Mouse (Mus musculus) liver, adult 2 months (tissue): ENCODE data around the gene Csf3. TPM values are rescaled to one million over a fixed set of nuclear protein-coding genes. Genes with fewer than 3 reads are reported as not detected.

ENCODE experiments used
- DNase-seq: peaks from one replicate; pipeline ENCODE4 v3.0.0-alpha.2; 2011; ENCODE audit warnings: low read depth, low spot score; ENCODE audit errors: extremely low read depth
- H3K27ac ChIP-seq: fragments of 200-500 bp; replicated peaks from 2 replicates; pipeline ENCODE4 v1.5.1; 2012; ENCODE audit warnings: low read depth, mild to moderate bottlenecking, control low read depth, inconsistent platforms, low read length; ENCODE audit not compliant: insufficient read depth
- H3K27me3 ChIP-seq: fragments of 200-500 bp; 2 replicates; pipeline ENCODE4 v1.6.1; 2012; ENCODE audit warnings: mild to moderate bottlenecking, moderate library complexity, low read length, inconsistent platforms; ENCODE audit not compliant: control insufficient read depth, insufficient read depth
- H3K36me3 ChIP-seq: fragments of 200-500 bp; 2 replicates; pipeline ENCODE4 v1.6.1; 2012; ENCODE audit warnings: low read length, inconsistent platforms; ENCODE audit not compliant: control insufficient read depth, insufficient read depth
- H3K4me1 ChIP-seq: fragments of 200-500 bp; 2 replicates; pipeline ENCODE4 v1.6.1; 2011; ENCODE audit warnings: low read length; ENCODE audit not compliant: control insufficient read depth, insufficient read depth
- H3K4me3 ChIP-seq: fragments of 200-500 bp; 2 replicates; pipeline ENCODE4 v1.5.1; 2011; ENCODE audit warnings: low read depth, mild to moderate bottlenecking, control low read depth, low read length, moderate library complexity; ENCODE audit not compliant: insufficient read depth
- H3K79me2 ChIP-seq: fragments of 200-500 bp; 2 replicates; pipeline ENCODE4 v1.6.1; 2012; ENCODE audit warnings: inconsistent platforms, mild to moderate bottlenecking, low read length, moderate library complexity; ENCODE audit not compliant: control insufficient read depth, insufficient read depth
- H3K9ac ChIP-seq: fragments of 200-500 bp; 2 replicates; pipeline ENCODE4 v1.6.1; 2012; ENCODE audit warnings: low read depth, mild to moderate bottlenecking, control low read depth, inconsistent platforms, low read length
- CTCF ChIP-seq: fragments of 200-500 bp; IDR thresholded peaks from 2 replicates; pipeline ENCODE4 v1.5.1; 2011; ENCODE audit warnings: low read depth, low read length, control low read depth
- POLR2A ChIP-seq: fragments of 200-500 bp; IDR thresholded peaks from 2 replicates; pipeline ENCODE4 v1.6.1; 2011; ENCODE audit warnings: low read length, control low read depth; ENCODE audit not compliant: insufficient read depth; ENCODE audit errors: extremely low read depth
- WGBS: fragments of 180-500 bp; shearing (Covaris S2); methylation state at CpG from one replicate; pipeline ENCODE4 v1.1.7; 2018; 5-methylcytosine and 5-hydroxymethylcytosine counted together
- polyA plus RNA-seq: library from polyadenylated mRNA; depleted of rRNA; stranded (reverse); fragments of >200 nt; gene quantifications from 2 replicates; pipeline ENCODE4 v1.2.3, GENCODE M21; 2012
- total RNA-seq: library from RNA; depleted of rRNA; stranded (reverse); fragments of >200 nt; gene quantifications from 2 replicates; pipeline ENCODE4 v1.2.3, GENCODE M21; 2014

The Csf3 gene
- total and polyA plus RNA-seq, 2 experiments: 0.07 TPM; not detected in 1

GRCm38 (mm10) chr11:98681186-98681585 is 19.9 kb upstream of the Csf3 start:
- Histone ChIP-seq H3K79me2 (peaks cover 9% of the 10 kb centered on the region; the same call in 1 of the 2 replicates), H3K9ac (no peak overlapping the region), H3K27ac (no peak overlapping the region), H3K36me3 (peaks cover 3% of the 10 kb centered on the region; the same call in 1 of the 2 replicates), H3K4me1 (peaks cover 5% of the 10 kb centered on the region), H3K27me3 (no peaks in the 10 kb centered on the region), H3K4me3 (no peak overlapping the region)
- TF ChIP-seq CTCF (no peak), POLR2A (no peak)
- DNase-seq: no peak
- WGBS: 78% methylated on average over 4 of the region's 4 CpGs

DNA sequence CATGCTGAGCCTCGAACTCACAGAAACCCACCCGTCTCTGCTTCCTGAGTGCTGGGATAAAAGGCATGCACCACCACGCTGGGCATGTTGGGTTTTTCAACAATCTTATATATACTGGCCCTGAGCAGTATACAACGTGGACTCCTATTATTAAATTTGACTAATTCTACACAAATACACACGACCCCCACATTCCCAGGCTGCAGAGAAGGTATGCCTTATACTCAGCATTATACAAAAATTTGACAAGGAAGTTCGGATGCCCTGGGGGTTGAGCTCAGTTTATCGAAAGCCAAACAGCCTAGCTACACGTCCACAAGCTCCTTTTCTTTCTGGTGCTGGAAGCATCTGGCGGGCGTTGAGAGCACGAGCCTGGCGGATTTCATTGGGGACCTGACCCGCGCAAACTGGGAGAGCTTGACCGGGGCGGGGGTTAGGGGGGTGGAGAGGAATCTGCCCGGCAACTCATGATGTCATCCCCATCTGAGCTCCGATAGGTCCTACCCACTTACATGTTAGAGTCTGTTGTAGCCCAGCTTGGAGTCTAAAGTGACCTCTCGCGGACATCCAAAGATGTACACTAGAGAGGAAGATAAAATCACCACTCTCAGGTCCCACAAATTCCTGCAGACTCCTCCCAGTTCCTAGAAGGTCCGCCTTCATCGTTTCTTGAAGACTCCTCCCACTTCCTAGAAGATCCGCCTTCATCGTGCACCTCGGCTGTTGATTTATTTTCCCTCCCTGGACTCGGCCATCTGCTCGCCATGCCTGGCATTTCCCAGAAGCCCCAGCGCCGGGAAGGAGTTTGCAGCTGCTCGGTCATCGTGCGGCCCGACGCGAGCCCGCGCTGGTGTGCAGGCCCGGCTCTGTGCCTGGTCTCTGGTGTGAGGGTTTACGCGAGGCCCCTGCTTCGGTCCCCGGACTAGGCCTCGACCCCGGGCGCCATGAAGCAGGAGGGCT is 19.0 kb upstream of the Csf3 start, which contains the start of gene Psmd3:
Gene Psmd3 (plus strand): TSS at position 769 of the 960 bp plus-strand sequence.
- Histone ChIP-seq H3K27ac (peak within 1 kb of the TSS; percentile 56), H3K9ac (peak within 1 kb of the TSS; percentile 82), H3K4me1 (peaks cover 5% of the 10 kb centered on the region), H3K4me3 (peak within 1 kb of the TSS; percentile 79), H3K36me3 (peaks cover 10% of the 10 kb centered on the region; the same call in 1 of the 2 replicates), H3K79me2 (peaks cover 9% of the 10 kb centered on the region; the same call in 1 of the 2 replicates), H3K27me3 (no peaks in the 10 kb centered on the region)
- TF ChIP-seq POLR2A: peak; percentile 83
- TF ChIP-seq CTCF: no peak
- peak; percentile 93 for DNase-seq
- 4% methylated on average over 45 of the region's 45 CpGs for WGBS

DNA sequence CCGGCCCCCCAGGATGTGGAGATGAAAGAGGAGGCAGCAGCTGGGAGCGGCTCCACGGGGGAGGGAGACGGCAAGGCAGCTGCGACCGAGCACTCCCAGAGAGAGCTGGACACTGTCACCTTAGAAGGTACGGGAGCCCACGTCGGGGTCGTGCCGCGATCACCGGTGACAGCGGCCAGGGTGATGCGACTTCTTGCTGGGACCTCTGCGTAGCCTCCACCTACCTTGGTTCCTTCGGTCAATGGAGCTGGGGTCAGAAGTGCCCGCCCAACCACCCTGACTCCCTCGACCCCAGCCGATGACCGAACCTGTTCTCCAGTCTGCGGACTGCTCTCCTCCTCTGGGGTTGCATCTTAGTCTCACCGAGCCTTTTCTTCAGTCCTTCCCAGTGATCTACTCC is 18.3 kb upstream of the Csf3 start:
- H3K27ac ChIP-seq: peak overlapping the region; percentile 56
- H3K9ac ChIP-seq: peak overlapping the region; percentile 82
- TF ChIP-seq POLR2A (no peak), CTCF (no peak)
- peak overlapping the region; percentile 79 for H3K4me3 ChIP-seq
- H3K4me1 ChIP-seq: peaks cover 5% of the 10 kb centered on the region
- no peak for DNase-seq
- peaks cover 9% of the 10 kb centered on the region; the same call in 1 of the 2 replicates for H3K79me2 ChIP-seq
- no peaks in the 10 kb centered on the region for H3K27me3 ChIP-seq
- under 1% methylated on average over 23 of the region's 23 CpGs for WGBS
- H3K36me3 ChIP-seq: peaks cover 15% of the 10 kb centered on the region; the same call in 1 of the 2 replicates

DNA sequence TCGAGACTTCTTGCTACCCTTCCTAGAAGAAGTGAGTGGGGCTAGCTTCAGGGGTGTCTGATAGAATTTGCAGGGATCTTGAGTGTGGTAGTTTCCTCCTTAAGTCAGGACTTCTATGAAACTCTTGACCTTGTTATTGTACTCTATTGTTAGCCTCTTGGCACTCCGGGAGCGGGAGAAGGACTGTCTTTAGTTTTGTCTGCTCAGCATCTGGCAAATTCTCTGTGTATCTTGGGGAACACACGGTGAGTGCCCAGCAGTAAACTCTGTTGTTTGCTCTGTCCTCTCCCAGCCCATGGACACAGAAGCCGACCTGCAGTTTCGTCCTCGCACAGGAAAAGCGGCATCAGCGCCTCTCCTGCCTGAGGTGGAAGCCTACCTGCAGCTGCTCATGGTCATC is 15.4 kb upstream of the Csf3 start:
- DNase-seq: peak; percentile 36
- Histone ChIP-seq H3K9ac (no peak overlapping the region), H3K27ac (no peak overlapping the region), H3K36me3 (peaks cover 26% of the 10 kb centered on the region), H3K4me1 (peaks cover 5% of the 10 kb centered on the region), H3K4me3 (no peak overlapping the region), H3K27me3 (no peaks in the 10 kb centered on the region), H3K79me2 (peaks cover 9% of the 10 kb centered on the region; the same call in 1 of the 2 replicates)
- TF ChIP-seq CTCF (no peak), POLR2A (no peak)
- WGBS: 31% methylated on average over 9 of the region's 9 CpGs

GRCm38 (mm10) chr11:98686976-98687375 is 14.1 kb upstream of the Csf3 start:
- WGBS: 86% methylated on average over 4 of the region's 4 CpGs
- H3K9ac ChIP-seq: no peak overlapping the region
- no peak overlapping the region for H3K27ac ChIP-seq

More at GRCm38 (mm10) chr11:98686976-98687375, 14.1 kb upstream of the Csf3 start:
- no peak overlapping the region for H3K4me3 ChIP-seq
- no peak for DNase-seq
- H3K4me1 ChIP-seq: peaks cover 5% of the 10 kb centered on the region
- TF ChIP-seq CTCF (no peak), POLR2A (no peak)
- peaks cover 9% of the 10 kb centered on the region; the same call in 1 of the 2 replicates for H3K79me2 ChIP-seq
- H3K27me3 ChIP-seq: no peaks in the 10 kb centered on the region
- peaks cover 38% of the 10 kb centered on the region for H3K36me3 ChIP-seq
